Mouse (Mus musculus): ENCODE results near the gene Anapc15-ps. TPM values are rescaled to one million over a fixed set of nuclear protein-coding genes. Genes with fewer than 3 reads are reported as not detected.

The Anapc15-ps gene
- not detected for polyA plus RNA-seq (2017; shearing (Covaris generic))

- no peak for ATAC-seq
Measured at GRCm38 (mm10) chr10:95673351-95673750, at the start of gene Anapc15-ps. Anapc15-ps (minus strand) TSS chr10:95673451.

DNA sequence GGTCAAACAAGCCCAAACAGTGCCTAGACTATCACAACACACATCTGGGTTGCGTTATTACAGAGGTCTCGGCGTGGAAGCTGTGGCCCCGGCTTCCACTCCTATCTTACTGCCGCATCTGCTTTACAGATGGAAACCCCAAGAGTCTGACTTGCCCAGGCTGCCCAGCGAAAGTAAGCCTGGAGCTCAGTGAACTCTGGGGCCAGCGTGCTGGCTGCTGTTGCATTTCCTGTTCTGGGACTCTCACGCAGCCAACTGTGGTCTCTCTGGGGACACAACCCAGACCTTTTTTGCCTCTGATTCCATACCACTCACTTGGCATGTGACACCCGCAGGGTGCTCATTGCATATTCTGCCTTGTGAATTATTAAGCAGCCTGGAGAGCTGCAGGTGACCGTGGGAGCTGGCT, 49.0 kb upstream of the Anapc15-ps start:
- no peak for ATAC-seq

DNA sequence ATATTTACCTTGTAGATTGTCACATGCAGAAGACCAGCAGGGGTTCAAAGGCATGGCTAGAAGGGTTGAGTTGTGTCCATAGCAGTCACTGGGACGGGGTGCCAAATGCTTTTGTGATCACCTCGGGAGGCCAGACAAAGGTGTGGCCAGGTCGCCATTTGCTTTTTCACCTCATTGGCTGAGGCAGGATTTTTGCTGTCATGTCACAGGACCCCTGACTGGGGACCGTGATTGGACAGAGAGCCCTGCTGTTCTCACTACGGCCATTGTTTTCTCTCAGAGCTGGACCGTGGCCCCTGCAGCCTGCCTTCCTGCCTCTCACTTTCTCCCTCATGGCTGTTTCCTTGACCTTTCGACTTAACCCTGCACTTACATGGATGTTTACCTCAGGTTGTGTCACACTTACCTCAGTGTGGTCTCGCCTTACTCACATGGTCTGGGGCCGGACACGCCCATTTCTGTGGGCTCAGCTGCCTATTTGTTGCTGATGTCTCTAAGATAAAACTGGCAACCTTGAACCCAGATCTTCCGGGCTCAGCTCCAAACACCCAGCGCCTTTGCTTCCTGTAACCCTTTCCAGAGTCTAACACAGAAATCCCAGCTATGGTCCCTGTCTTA, 47.0 kb upstream of the Anapc15-ps start:
- ATAC-seq: no peak

- ATAC-seq: no peak
Measured at GRCm38 (mm10) chr10:95719472-95719871, 46.2 kb upstream of the Anapc15-ps start.

DNA sequence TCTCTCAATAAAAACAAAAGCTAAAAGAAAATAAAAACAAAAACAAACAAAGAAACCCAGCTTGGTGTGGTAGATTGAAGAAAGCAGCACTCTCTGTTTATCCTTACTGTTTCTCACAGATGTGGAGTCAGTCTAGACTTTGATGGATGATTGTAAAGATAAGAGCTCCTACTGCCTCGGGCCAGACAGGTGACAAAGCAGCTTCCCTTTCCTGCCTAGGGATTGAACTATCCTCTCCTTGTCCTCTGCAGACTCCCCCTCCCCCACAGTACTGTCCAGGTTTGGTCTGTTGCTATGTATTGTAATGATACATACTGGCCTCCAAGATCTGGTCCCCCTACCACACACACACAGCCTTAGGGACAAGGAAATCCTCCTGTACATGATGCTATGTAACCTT, 45.5 kb upstream of the Anapc15-ps start:
- ATAC-seq: no peak

DNA sequence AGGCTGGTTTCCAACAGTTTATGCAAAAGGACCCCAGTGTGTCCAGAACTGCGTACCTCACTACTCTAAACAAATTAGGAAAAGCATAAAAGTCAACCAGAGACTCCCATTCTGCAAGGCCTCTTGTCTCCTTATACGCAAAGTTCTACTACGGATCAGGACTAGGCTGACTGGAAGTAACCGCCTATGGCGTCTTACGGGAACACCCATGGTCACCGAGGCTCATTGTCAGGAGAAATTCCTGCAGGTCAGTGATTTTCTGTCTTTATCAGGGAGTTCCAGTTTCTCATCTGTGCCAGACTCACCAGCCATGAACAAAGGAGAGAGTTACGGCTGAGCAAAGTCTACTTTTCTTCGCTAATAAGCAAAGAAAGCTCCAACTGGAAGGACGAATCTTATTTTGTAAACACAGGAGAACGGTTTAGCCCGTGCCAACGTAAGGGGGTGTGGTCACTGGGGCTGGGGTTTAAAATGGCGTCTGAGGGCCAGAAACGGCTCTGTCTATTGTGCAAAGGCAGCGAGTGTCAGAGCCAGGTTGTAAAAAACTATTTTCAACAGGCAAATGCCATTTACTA, 43.9 kb upstream of the Anapc15-ps start:
- ATAC-seq: no peak

DNA sequence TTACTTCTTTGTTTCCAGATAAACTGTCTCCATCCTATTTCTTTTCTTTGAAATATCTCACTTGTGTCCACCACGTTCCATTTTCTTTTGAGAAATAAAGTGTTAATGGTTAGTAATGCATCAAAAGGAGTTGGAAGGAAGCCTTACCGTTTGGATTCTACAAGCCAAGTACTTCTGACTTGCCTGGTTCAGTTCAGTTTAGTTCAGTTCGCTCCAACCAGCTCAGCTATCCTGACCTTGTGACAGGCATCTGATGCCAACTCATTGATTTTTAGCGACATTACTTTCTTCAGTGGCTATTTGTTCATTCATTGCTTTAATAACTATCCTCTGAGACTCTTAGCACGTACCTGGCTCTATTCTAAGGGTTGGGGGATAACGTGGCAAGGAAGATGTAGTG, 42.4 kb upstream of the Anapc15-ps start:
- ATAC-seq: no peak

DNA sequence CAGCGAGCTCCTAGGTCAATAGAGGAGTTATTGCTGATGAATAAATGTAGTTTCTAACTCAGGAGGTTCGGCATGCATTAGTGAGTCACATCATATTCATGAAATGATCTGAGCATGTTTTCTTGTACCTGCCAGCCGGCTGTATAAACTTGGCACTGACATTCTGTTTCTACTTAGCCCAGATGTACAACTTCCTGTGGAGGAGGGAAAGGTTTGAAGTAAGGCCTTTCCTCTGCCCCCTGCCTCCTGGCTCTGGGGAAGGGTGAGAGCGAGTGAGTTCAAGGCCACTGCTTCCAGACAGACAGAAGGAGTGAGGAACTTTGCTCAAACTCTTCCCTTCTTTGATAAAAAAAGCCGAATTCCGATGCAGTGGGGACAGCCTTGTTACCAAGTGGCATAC, 39.0 kb upstream of the Anapc15-ps start:
- peak; percentile 49 for ATAC-seq

DNA sequence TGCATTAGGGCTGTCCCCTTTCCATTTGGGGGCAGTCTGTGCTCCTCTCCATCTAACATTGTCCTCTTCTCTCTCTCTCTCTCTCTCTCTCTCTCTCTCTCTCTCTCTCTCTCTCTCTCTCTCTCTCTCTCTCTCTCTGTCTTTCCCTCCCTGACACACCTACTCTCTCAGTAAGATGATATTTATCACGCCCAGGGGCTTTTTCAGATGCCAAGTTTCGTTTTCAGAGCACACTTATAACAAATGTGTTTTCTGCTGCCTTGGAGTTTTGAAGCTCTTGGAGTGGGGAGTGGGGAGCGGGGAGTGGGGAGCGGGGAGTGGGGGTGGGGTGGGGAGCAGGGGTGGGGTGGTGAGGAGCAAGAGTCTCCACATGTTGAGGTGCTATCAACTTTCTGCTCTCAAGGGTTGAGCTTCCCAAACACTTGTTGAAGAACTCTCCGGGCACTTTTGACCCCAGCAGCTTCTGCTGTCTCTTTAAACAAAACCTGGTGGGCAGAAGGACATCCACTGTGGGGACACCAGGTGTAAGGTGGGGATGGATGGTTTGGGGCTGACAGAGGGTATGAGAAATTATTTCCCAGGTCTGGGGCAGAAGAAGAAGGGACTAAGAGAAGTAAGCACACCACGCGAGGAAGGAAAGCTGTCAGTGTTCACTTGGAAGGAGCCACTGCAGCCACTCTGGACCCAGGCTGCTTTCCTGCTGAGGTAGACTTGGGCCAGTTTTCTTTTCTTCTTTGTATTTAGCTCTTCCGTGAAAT, 36.8 kb upstream of the Anapc15-ps start:
- ATAC-seq: no peak

- ATAC-seq: no peak
Measured at GRCm38 (mm10) chr10:95709143-95709880, 36.1 kb upstream of the Anapc15-ps start.

- peak; percentile 74 for ATAC-seq
Measured at GRCm38 (mm10) chr10:95708001-95708400, 34.8 kb upstream of the Anapc15-ps start.

DNA sequence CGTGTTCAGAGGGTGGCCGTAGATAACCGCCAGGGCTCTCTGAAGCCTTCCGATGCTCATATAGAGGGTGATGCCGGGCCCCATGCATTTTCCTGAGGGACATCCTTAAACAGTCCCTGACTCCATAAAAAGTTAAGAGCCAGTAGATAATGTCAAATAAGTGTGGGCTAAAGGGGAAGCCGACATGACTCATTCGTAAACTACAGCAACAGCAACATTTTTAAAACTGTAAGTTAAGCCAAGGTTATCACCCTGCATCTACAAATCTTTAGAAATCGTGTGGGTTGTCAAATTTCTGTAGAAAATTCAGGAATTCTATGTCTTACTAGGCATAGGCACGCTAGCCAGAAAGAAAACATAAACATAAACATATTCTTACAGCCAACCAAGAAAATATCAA, 33.6 kb upstream of the Anapc15-ps start:
- ATAC-seq: no peak

DNA sequence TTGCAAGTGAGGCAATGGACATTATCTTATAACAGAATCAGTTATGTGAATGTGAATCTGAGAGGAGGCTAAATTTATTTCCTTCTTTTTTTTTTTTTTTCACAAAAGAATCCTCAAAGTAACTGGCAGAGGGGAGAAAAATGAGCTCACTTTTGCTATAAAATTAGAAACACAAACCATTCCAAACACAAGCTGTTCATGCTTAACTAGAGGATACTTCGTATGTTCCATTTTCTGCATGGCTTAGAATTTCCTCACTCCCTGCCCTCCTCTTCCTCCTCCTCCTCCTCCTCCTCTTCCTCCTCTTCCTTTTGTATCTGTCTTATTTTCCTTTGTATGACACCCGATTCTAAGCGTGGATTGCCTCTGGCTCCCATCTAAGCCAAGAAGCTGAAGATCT, 32.5 kb upstream of the Anapc15-ps start:
- ATAC-seq: no peak

GRCm38 (mm10) chr10:95704847-95705246, 31.6 kb upstream of the Anapc15-ps start:
- ATAC-seq: no peak

- no peak for ATAC-seq
Measured at GRCm38 (mm10) chr10:95703730-95704129, 30.5 kb upstream of the Anapc15-ps start.

DNA sequence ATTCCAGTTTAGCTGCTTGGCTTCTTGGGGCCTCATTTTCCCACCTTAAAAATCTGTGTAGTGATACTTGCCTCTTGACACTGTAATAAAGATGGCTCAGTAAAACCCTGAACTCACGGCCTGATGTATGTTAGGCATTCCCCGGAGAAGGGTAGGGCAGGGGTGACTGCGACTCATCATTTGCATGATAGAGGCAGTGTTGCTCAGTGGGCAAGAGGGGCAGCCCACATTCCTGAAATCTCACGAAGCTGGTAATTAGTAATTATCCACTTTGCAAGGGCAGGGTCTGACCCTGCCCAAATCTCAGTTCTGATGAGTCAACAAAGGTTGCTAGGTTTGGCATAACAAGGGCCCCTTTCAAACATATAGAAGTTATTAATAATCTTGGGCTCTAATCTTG, 27.2 kb upstream of the Anapc15-ps start:
- no peak for ATAC-seq

DNA sequence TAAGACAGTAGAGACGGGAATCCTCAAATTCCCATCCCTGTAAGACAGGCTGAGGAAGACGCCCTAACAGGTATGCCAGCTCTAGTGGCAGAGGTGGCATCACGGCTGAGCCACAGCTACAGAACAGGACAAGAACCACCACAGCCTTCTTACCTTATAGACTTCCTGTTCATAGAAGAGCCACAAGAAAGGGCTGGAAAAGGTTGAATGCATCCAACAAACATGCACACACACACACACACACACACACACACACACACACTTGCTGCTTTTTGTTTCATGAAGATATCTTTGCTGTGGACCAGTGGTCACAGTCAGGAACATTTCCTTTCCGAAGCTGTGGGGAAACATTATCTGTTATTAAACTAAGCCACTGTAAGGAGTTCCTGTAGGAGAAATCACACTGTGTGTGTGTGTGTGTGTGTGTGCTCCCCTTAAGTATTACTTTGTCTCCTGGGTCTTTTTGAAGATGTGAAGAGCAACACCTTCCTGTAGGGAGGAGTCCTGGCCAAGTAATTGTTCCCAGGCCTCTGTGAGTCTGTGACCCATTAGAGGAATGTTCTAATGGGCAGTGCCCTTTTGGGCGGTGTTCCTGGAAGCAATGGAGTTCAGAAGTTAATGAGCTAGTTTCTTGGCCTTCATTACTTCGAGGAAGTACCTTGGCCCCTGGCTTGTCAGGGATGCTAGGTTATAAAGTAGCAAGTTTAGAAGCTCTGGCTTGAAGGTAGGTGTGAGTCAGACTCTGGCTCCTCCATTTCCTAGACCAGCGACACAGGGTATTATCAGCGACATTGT, 25.9 kb upstream of the Anapc15-ps start:
- ATAC-seq: no peak

GRCm38 (mm10) chr10:95696253-95696641, 23.0 kb upstream of the Anapc15-ps start:
- no peak for ATAC-seq

DNA sequence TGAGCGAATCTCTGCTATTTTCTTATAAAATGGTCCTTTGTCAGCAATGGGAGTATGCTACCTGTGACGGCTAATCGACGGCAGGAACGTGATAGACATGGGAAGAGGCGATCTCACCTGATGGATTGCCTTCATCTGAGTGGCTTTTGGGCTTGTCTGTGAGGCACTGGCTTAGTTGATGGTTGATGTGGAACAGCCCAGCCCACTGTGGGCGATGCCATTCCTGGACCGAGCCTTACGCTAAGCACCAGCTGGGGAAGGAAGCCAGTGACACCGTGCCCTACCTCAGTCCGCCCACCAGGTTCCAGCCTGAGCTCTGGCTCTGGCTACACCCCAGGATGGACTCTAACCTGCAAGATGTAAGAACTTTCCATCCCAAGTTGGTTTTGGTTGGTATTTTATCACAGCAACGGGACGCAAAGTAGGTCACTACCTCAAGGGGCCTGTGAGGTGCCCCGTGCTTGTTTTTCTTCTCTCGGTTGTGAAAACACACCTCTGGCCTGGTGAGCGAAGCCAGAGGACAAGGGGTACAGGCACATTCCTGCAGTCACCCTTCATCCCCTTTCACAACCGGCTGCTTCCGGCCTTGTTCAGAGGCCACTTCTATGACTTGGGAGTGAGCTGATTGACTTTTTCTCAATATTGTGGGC, 22.5 kb upstream of the Anapc15-ps start:
- no peak for ATAC-seq

GRCm38 (mm10) chr10:95694559-95695251, 21.5 kb upstream of the Anapc15-ps start:
- no peak for ATAC-seq

DNA sequence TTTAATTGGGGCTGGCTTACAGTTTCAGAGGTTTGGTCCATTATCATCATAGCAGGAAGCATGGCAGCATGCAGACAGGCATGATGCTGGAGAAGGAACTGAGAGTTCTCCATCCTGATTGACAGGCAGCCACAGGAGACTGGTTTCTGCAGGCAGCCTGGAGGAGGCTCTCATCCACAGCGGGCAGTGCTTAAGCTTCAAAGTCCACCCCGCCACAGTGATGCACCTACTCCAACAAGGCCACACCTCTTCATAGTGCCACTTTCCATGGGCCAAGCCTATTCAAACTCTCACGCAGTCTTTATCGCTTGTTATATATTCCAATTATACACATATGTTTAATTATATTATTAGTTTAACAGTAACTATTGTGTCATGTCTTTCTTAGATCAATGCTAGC, 18.1 kb upstream of the Anapc15-ps start:
- no peak for ATAC-seq
